Mouse (Mus musculus) embryonic facial prominence, embryonic 13.5 days (tissue): ENCODE data around the gene Kcna10. TPM values are rescaled to one million over a fixed set of nuclear protein-coding genes. Genes with fewer than 3 reads are reported as not detected.

ENCODE experiments used
- ATAC-seq: fragments of 200-750 bp; cut with Nextera tagmentation; 2 replicates; pipeline ENCODE4 v1.8.0; 2017; ENCODE audit warnings: low read depth; ENCODE audit not compliant: insufficient number of reproducible peaks, insufficient read depth, low FRiP score, low TSS enrichment
- H3K27ac ChIP-seq: fragments of 300-500 bp; sonication (generic); 2 replicates; pipeline ENCODE4 v1.5.1; 2015; ENCODE audit warnings: moderate library complexity, mild to moderate bottlenecking, inconsistent platforms
- H3K27me3 ChIP-seq: fragments of 300-500 bp; sonication (generic); 2 replicates; pipeline ENCODE4 v1.6.1; 2015; ENCODE audit warnings: mild to moderate bottlenecking, inconsistent platforms
- H3K36me3 ChIP-seq: fragments of 300-500 bp; sonication (generic); 2 replicates; pipeline ENCODE4 v1.6.1; 2015; ENCODE audit warnings: mild to moderate bottlenecking, inconsistent platforms
- H3K4me1 ChIP-seq: fragments of 300-500 bp; sonication (generic); 2 replicates; pipeline ENCODE4 v1.6.1; 2015; ENCODE audit warnings: inconsistent platforms
- H3K4me2 ChIP-seq: fragments of 300-500 bp; sonication (generic); 2 replicates; pipeline ENCODE4 v1.6.1; 2015; ENCODE audit warnings: moderate library complexity, mild to moderate bottlenecking, inconsistent platforms
- H3K4me3 ChIP-seq: fragments of 300-500 bp; sonication (generic); 2 replicates; pipeline ENCODE4 v1.5.1; 2015; ENCODE audit warnings: mild to moderate bottlenecking, inconsistent platforms
- H3K9ac ChIP-seq: fragments of 300-500 bp; sonication (generic); 2 replicates; pipeline ENCODE4 v1.6.1; 2015; ENCODE audit warnings: mild to moderate bottlenecking, inconsistent platforms
- H3K9me3 ChIP-seq: fragments of 300-500 bp; sonication (generic); 2 replicates; pipeline ENCODE4 v1.6.1; 2016; ENCODE audit warnings: inconsistent platforms
- WGBS: fragments of 180-500 bp; shearing (Covaris S2); methylation state at CpG from one replicate; pipeline ENCODE4 v1.1.7; 2015; ENCODE audit warnings: mixed read lengths; 5-methylcytosine and 5-hydroxymethylcytosine counted together
- polyA plus RNA-seq: library from polyadenylated mRNA; unstranded; fragments of >200 nt; fragmentation: Nextera tagmentation; extraction: Ambion mirVana; gene quantifications from 2 replicates; pipeline ENCODE4 v1.2.1, GENCODE M21; 2015

Kcna10 gene
- polyA plus RNA-seq, 1 experiment from 2014 or later: not detected

- no peak overlapping the region for H3K4me3 ChIP-seq
- WGBS: 74% methylated on average over 2 of the region's 2 CpGs
- H3K36me3 ChIP-seq: no peaks in the 10 kb centered on the region
- no peak overlapping the region for H3K27ac ChIP-seq
- no peaks in the 10 kb centered on the region for H3K9me3 ChIP-seq
- ATAC-seq: no peak
- no peaks in the 10 kb centered on the region for H3K4me1 ChIP-seq
- no peaks in the 10 kb centered on the region for H3K27me3 ChIP-seq
- H3K4me2 ChIP-seq: no peak overlapping the region
- no peak overlapping the region for H3K9ac ChIP-seq
Observed at GRCm38 (mm10) chr3:107169552-107169951, 13.3 kb upstream of the Kcna10 start.

- H3K27ac ChIP-seq: no peak overlapping the region
- H3K27me3 ChIP-seq: no peaks in the 10 kb centered on the region
- no peak for ATAC-seq
- no peak overlapping the region for H3K4me2 ChIP-seq
- H3K9ac ChIP-seq: no peak overlapping the region
- H3K4me1 ChIP-seq: no peaks in the 10 kb centered on the region
- H3K9me3 ChIP-seq: no peaks in the 10 kb centered on the region
- no peak overlapping the region for H3K4me3 ChIP-seq
- 81% methylated on average over 3 of the region's 3 CpGs for WGBS
- no peaks in the 10 kb centered on the region for H3K36me3 ChIP-seq
Observed at GRCm38 (mm10) chr3:107171964-107172363, 10.9 kb upstream of the Kcna10 start.

- H3K27me3 ChIP-seq: no peaks in the 10 kb centered on the region
- no peak for ATAC-seq
- no peak overlapping the region for H3K27ac ChIP-seq
- WGBS: 91% methylated on average over 1 of the region's 1 CpGs
- H3K4me2 ChIP-seq: no peak overlapping the region
- no peak overlapping the region for H3K9ac ChIP-seq
- H3K4me1 ChIP-seq: no peaks in the 10 kb centered on the region
- no peaks in the 10 kb centered on the region for H3K36me3 ChIP-seq
- H3K9me3 ChIP-seq: no peaks in the 10 kb centered on the region
- H3K4me3 ChIP-seq: no peak overlapping the region
Observed at GRCm38 (mm10) chr3:107172556-107172955, 10.3 kb upstream of the Kcna10 start.

GRCm38 (mm10) chr3:107175486-107175885, 7.4 kb upstream of the Kcna10 start:
- no peak overlapping the region for H3K27ac ChIP-seq
- H3K4me2 ChIP-seq: no peak overlapping the region
- 80% methylated on average over 4 of the region's 4 CpGs for WGBS
- no peak overlapping the region for H3K9ac ChIP-seq
- H3K4me3 ChIP-seq: no peak overlapping the region
- no peak for ATAC-seq
- no peaks in the 10 kb centered on the region for H3K4me1 ChIP-seq
- H3K27me3 ChIP-seq: no peaks in the 10 kb centered on the region
- no peaks in the 10 kb centered on the region for H3K36me3 ChIP-seq
- H3K9me3 ChIP-seq: no peaks in the 10 kb centered on the region

- Histone ChIP-seq H3K4me3 (no peak overlapping the region), H3K4me2 (no peak overlapping the region), H3K27ac (no peak overlapping the region), H3K36me3 (no peaks in the 10 kb centered on the region), H3K4me1 (no peaks in the 10 kb centered on the region), H3K9ac (no peak overlapping the region), H3K9me3 (no peaks in the 10 kb centered on the region), H3K27me3 (no peaks in the 10 kb centered on the region)
- WGBS: 73% methylated on average over 9 of the region's 9 CpGs
- ATAC-seq: no peak
Observed at GRCm38 (mm10) chr3:107176501-107176900, 6.4 kb upstream of the Kcna10 start.

GRCm38 (mm10) chr3:107180860-107181259, 2.0 kb upstream of the Kcna10 start:
- H3K4me2 ChIP-seq: no peak overlapping the region
- no peak overlapping the region for H3K9ac ChIP-seq
- no peaks in the 10 kb centered on the region for H3K9me3 ChIP-seq
- H3K27me3 ChIP-seq: no peaks in the 10 kb centered on the region; the same call in 1 of the 2 replicates
- WGBS: 71% methylated on average over 2 of the region's 2 CpGs
- no peak for ATAC-seq
- H3K36me3 ChIP-seq: no peaks in the 10 kb centered on the region
- H3K4me3 ChIP-seq: no peak overlapping the region
- no peaks in the 10 kb centered on the region for H3K4me1 ChIP-seq
- no peak overlapping the region for H3K27ac ChIP-seq

- no peaks in the 10 kb centered on the region; the same call in 1 of the 2 replicates for H3K27me3 ChIP-seq
- H3K4me3 ChIP-seq: no peak overlapping the region
- no peaks in the 10 kb centered on the region for H3K4me1 ChIP-seq
- H3K4me2 ChIP-seq: no peak overlapping the region
- H3K9me3 ChIP-seq: no peaks in the 10 kb centered on the region
- H3K36me3 ChIP-seq: no peaks in the 10 kb centered on the region
- no peak overlapping the region for H3K27ac ChIP-seq
- WGBS: 88% methylated on average over 3 of the region's 3 CpGs
- no peak overlapping the region for H3K9ac ChIP-seq
- ATAC-seq: no peak
Observed at GRCm38 (mm10) chr3:107183178-107183577, 322 bp downstream of the Kcna10 start.

GRCm38 (mm10) chr3:107185597-107185996, 2.7 kb downstream of the Kcna10 start:
- H3K4me3 ChIP-seq: no peak overlapping the region
- no peaks in the 10 kb centered on the region for H3K4me1 ChIP-seq
- H3K27me3 ChIP-seq: no peaks in the 10 kb centered on the region; the same call in none of the 2 replicates
- no peak overlapping the region for H3K27ac ChIP-seq
- no peak overlapping the region for H3K4me2 ChIP-seq
- no peaks in the 10 kb centered on the region for H3K36me3 ChIP-seq
- H3K9me3 ChIP-seq: no peaks in the 10 kb centered on the region
- ATAC-seq: no peak
- no peak overlapping the region for H3K9ac ChIP-seq
- WGBS: 72% methylated on average over 3 of the region's 3 CpGs

GRCm38 (mm10) chr3:107187022-107187421, 4.2 kb downstream of the Kcna10 start:
- ATAC-seq: no peak
- Histone ChIP-seq H3K4me3 (no peak overlapping the region), H3K4me2 (no peak overlapping the region), H3K27ac (no peak overlapping the region), H3K27me3 (no peaks in the 10 kb centered on the region; the same call in none of the 2 replicates), H3K9me3 (no peaks in the 10 kb centered on the region), H3K9ac (no peak overlapping the region), H3K36me3 (no peaks in the 10 kb centered on the region), H3K4me1 (no peaks in the 10 kb centered on the region)
- WGBS: 79% methylated on average over 4 of the region's 4 CpGs

GRCm38 (mm10) chr3:107188226-107188899, 5.5 kb downstream of the Kcna10 start:
- Histone ChIP-seq H3K36me3 (no peaks in the 10 kb centered on the region), H3K4me2 (no peak overlapping the region), H3K9ac (no peak overlapping the region), H3K27me3 (no peaks in the 10 kb centered on the region; the same call in 1 of the 2 replicates), H3K4me1 (no peaks in the 10 kb centered on the region), H3K9me3 (no peaks in the 10 kb centered on the region), H3K4me3 (no peak overlapping the region), H3K27ac (no peak overlapping the region)
- no peak for ATAC-seq
- 44% methylated on average over 6 of the region's 6 CpGs for WGBS

- no peak for ATAC-seq
- H3K9me3 ChIP-seq: no peaks in the 10 kb centered on the region
- WGBS: 46% methylated on average over 9 of the region's 9 CpGs
- H3K4me3 ChIP-seq: no peak overlapping the region
- no peak overlapping the region for H3K4me2 ChIP-seq
- no peaks in the 10 kb centered on the region for H3K27me3 ChIP-seq
- H3K9ac ChIP-seq: no peak overlapping the region
- no peaks in the 10 kb centered on the region for H3K4me1 ChIP-seq
- H3K36me3 ChIP-seq: no peaks in the 10 kb centered on the region
- no peak overlapping the region for H3K27ac ChIP-seq
Observed at GRCm38 (mm10) chr3:107201310-107202180, 18.7 kb downstream of the Kcna10 start.

GRCm38 (mm10) chr3:107204413-107204812, 21.6 kb downstream of the Kcna10 start:
- 84% methylated on average over 3 of the region's 3 CpGs for WGBS
- ATAC-seq: no peak
- Histone ChIP-seq H3K36me3 (no peaks in the 10 kb centered on the region), H3K4me3 (no peak overlapping the region), H3K4me2 (no peak overlapping the region), H3K4me1 (no peaks in the 10 kb centered on the region), H3K9me3 (no peaks in the 10 kb centered on the region), H3K9ac (no peak overlapping the region), H3K27me3 (no peaks in the 10 kb centered on the region), H3K27ac (no peak overlapping the region)
